Mouse (Mus musculus) neural tube, embryonic 13.5 days (tissue): ENCODE measurements around the gene Cped1. TPM values are rescaled to one million over a fixed set of nuclear protein-coding genes. Genes with fewer than 3 reads are reported as not detected.

Source experiments
- ATAC-seq: fragments of 200-750 bp; cut with Nextera tagmentation; 2 replicates; pipeline ENCODE4 v1.8.0; 2017; ENCODE audit warnings: low read depth, mild to moderate bottlenecking, moderate TSS enrichment, moderate library complexity
- H3K27ac ChIP-seq: fragments of 300-500 bp; sonication (generic); replicated peaks from 2 replicates; pipeline ENCODE4 v1.5.1; 2015; ENCODE audit warnings: moderate library complexity, mild to moderate bottlenecking, inconsistent platforms
- H3K27me3 ChIP-seq: fragments of 300-500 bp; sonication (generic); 2 replicates; pipeline ENCODE4 v1.6.1; 2015; ENCODE audit warnings: mild to moderate bottlenecking, inconsistent platforms
- H3K36me3 ChIP-seq: fragments of 300-500 bp; sonication (generic); 2 replicates; pipeline ENCODE4 v1.6.1; 2015; ENCODE audit warnings: mild to moderate bottlenecking, inconsistent platforms
- H3K4me1 ChIP-seq: fragments of 300-500 bp; sonication (generic); replicated peaks from 2 replicates; pipeline ENCODE4 v1.6.1; 2015; ENCODE audit warnings: inconsistent platforms
- H3K4me2 ChIP-seq: fragments of 300-500 bp; sonication (generic); 2 replicates; pipeline ENCODE4 v1.6.1; 2015; ENCODE audit warnings: inconsistent platforms, mild to moderate bottlenecking, moderate library complexity
- H3K4me3 ChIP-seq: fragments of 300-500 bp; sonication (generic); 2 replicates; pipeline ENCODE4 v1.5.1; 2015; ENCODE audit warnings: mild to moderate bottlenecking, inconsistent platforms
- H3K9ac ChIP-seq: fragments of 300-500 bp; sonication (generic); 2 replicates; pipeline ENCODE4 v1.6.1; 2015; ENCODE audit warnings: moderate library complexity, mild to moderate bottlenecking, inconsistent platforms
- H3K9me3 ChIP-seq: fragments of 300-500 bp; sonication (generic); 2 replicates; pipeline ENCODE4 v1.6.1; 2016; ENCODE audit warnings: inconsistent platforms
- WGBS: fragments of 180-500 bp; shearing (Covaris S2); methylation state at CpG from one replicate; pipeline ENCODE4 v1.1.7; 2015; 5-methylcytosine and 5-hydroxymethylcytosine counted together
- polyA plus RNA-seq: library from polyadenylated mRNA; unstranded; fragments of >200 nt; fragmentation: Nextera tagmentation; extraction: Ambion mirVana; gene quantifications from 2 replicates; pipeline ENCODE4 v1.2.1, GENCODE M21; 2015

Gene Cped1
- polyA plus RNA-seq, 1 experiment from 2014 or later: 3.6 TPM

DNA sequence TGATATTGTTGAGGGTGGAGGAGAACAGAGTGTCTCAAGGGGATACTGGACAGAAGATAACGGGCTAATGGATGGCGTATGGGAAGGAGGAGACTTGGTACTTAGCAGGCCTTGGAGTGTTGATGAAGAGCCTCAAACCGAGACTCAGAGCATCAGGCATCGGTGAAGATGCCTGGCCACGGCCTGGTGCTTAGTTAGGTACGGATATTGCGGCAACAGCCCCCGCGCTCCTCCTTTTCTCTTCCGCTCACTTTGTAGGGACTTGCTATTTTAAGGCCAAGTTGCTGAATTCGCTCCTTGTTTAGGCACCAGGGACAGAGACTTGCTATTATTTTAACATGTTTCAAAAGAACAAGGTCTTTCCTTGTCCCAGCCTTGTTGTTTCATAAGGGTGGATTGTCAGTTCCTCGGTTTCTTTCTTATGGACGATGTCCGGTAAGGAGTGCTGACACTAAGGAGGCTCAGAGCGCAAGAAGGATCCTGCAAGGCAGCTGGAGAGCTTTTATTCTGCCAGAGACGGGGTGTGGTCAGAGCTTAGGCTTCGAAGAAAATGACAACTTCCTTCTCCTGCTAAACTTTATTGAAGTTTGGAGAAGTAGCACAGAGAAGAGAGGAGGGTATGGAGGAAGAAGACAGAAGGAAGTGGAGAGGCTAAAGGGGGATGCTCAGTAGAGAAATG lies 16.9 kb downstream of the Cped1 start:
- ATAC-seq: no peak
- no peak overlapping the region for H3K4me3 ChIP-seq
- peak overlapping the region; percentile 20; the same call in 1 of the 2 replicates for H3K4me2 ChIP-seq

DNA sequence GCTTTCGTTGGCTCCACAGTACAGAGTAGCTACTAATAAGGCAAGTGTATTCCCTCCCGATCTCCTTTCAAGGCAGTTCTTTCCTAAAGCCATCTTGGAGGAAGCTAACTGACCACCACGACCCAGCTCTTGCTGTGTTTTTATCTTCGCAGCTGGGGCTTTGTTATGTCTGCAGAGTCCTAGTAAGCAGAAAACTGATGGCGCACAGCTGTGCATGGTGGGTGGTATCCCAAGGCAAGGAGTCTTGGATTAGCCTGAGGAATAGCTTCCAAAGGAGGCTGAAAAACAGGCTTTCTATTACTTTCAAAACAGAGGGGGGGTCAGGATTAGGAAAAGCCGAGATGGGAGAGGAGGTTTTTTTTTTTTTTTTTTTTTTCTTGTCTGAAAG lies 17.5 kb downstream of the Cped1 start:
- Histone ChIP-seq H3K4me1 (peaks cover 6% of the 10 kb centered on the region; the same call in 1 of the 2 replicates), H3K27me3 (no peaks in the 10 kb centered on the region), H3K4me2 (peak overlapping the region; percentile 20; the same call in 1 of the 2 replicates), H3K27ac (0 out of 2 replicates have a peak overlapping the region, but pooled peaks have one; percentile 5), H3K36me3 (no peaks in the 10 kb centered on the region), H3K9me3 (no peaks in the 10 kb centered on the region), H3K9ac (no peak overlapping the region), H3K4me3 (no peak overlapping the region)
- no peak for ATAC-seq
- WGBS: 16% methylated on average over 6 of the region's 6 CpGs

More for the DNA sequence above, 16.9 kb downstream of the Cped1 start:
- WGBS: 55% methylated on average over 17 of the region's 17 CpGs
- Histone ChIP-seq H3K27me3 (no peaks in the 10 kb centered on the region), H3K9me3 (no peaks in the 10 kb centered on the region), H3K27ac (0 out of 2 replicates have a peak overlapping the region, but pooled peaks have one; percentile 5), H3K36me3 (no peaks in the 10 kb centered on the region), H3K9ac (no peak overlapping the region), H3K4me1 (peaks cover 6% of the 10 kb centered on the region; the same call in 1 of the 2 replicates)

DNA sequence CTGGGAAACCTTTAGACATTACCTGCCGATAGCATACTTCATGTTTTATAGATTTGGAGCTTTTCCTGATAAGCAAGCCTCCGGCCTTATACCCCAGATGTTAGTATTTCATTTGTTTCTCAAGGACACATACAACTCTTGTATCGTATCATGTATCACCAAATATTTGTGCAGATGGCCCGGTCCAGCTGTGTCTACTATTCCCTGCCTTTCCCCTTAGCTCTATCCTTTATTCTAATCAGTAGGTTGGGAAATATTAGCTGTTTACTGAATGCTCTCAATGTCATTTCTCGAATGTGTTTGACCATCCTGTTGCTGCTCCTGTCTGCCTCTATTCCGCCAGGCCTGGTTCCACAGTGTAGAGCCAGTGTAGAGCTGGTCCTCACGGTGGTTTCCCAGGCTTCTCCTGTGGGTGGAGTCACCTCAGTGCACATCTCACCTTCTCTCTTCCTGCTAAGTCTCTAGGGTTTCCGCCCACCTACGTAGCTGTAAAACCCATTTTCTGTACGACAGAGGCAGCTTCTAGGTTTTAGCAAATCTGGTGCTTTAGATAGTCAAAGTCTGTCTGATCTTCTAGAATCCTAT lies 18.3 kb downstream of the Cped1 start:
- no peaks in the 10 kb centered on the region for H3K9me3 ChIP-seq
- peaks cover 2% of the 10 kb centered on the region; the same call in 1 of the 2 replicates for H3K4me1 ChIP-seq
- H3K36me3 ChIP-seq: no peaks in the 10 kb centered on the region
- no peak overlapping the region for H3K4me3 ChIP-seq
- H3K27ac ChIP-seq: no peak overlapping the region
- no peak overlapping the region for H3K9ac ChIP-seq
- WGBS: 81% methylated on average over 10 of the region's 10 CpGs
- no peak overlapping the region for H3K4me2 ChIP-seq
- no peaks in the 10 kb centered on the region for H3K27me3 ChIP-seq
- no peak for ATAC-seq

DNA sequence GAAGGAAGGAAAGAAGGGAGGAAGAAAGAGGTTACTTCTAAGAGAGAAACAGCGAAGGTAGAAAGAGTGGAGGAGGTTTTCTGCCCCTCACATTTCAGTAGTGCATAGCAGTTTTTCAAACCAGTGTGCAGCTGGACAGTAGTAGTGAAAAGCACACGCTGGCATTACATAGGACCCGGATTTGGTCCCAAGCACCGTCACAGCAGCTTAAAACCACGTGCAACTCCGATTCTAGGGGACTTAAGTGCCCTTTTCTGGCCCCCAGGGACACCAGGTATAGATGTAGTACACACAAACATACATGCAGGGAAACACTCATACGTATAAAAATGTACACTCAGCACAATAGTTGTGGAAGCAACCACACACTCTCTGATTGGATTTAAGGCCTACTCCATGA lies 22.6 kb downstream of the Cped1 start:
- 92% methylated on average over 7 of the region's 7 CpGs for WGBS
- Histone ChIP-seq H3K27ac (no peak overlapping the region), H3K9me3 (no peaks in the 10 kb centered on the region), H3K27me3 (no peaks in the 10 kb centered on the region), H3K4me3 (no peak overlapping the region), H3K4me1 (no peaks in the 10 kb centered on the region), H3K9ac (no peak overlapping the region), H3K4me2 (no peak overlapping the region), H3K36me3 (no peaks in the 10 kb centered on the region)
- ATAC-seq: no peak

DNA sequence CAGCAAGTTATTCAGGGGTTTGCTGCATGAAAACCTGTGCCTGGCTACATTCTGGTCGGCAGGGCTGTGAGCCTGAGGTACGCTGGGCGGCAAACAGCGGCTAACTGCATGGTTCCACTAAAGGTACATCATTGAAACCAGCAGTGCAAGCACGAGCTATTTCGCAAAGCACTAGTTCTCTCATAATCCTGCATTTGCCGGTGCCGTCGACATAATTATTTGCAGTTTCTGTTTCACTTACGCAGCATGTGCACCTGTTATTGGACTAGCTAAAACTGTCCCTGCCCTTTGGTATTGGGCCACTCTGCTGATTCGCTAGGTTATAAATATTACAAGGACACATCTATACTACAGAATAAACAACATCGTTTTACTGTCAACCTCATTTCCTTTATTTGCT lies 24.5 kb downstream of the Cped1 start:
- WGBS: 94% methylated on average over 12 of the region's 12 CpGs
- Histone ChIP-seq H3K9ac (no peak overlapping the region), H3K27me3 (no peaks in the 10 kb centered on the region), H3K9me3 (no peaks in the 10 kb centered on the region), H3K36me3 (no peaks in the 10 kb centered on the region), H3K4me1 (no peaks in the 10 kb centered on the region), H3K27ac (no peak overlapping the region), H3K4me2 (no peak overlapping the region), H3K4me3 (no peak overlapping the region)
- no peak for ATAC-seq

DNA sequence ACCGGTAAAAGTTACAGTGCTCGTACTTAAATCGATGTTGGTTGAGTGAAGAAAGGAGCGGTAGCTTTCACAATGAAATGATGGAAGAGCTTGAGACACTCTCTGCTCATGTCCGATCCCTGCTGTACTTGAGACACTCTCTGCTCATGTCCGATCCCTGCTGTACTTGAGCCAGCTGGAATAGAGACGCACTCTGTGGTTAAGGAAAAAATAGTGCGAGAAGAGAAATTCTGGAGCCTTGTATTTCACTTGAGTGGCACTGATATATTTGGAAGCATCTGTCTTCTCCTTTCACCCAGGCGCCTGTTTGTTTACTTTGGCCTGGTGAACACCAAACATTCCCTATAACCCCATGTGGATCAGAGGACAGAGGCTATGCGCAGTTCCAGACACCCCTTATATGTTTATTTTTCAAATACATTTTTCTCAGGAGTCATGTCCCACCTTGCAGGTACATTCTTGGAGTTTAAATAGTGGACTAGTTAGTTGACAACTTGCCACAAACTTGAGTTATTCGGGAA lies 25.1 kb downstream of the Cped1 start:
- Histone ChIP-seq H3K27ac (no peak overlapping the region), H3K27me3 (no peaks in the 10 kb centered on the region), H3K4me1 (no peaks in the 10 kb centered on the region), H3K36me3 (no peaks in the 10 kb centered on the region), H3K9ac (no peak overlapping the region), H3K9me3 (no peaks in the 10 kb centered on the region), H3K4me3 (no peak overlapping the region), H3K4me2 (no peak overlapping the region)
- WGBS: 92% methylated on average over 11 of the region's 11 CpGs
- no peak for ATAC-seq

DNA sequence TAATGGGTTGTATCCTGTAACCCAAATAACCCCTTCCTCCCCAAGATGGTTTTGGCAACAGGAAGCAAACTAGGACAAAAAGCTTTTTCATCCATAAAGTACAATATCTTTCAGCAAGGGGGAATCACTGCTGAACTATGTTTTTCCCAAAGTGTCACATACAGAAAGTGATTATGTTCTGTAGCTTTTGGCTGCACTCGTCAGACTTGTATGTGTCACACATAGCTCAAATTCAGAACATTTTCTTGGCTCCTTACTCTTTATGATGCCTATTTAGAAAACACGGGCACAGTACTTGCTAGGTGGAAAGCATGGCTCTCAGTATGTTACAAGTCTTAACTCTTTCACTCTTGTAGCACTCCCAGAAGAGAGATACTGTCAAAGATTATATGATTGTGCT lies 25.8 kb downstream of the Cped1 start:
- WGBS: 77% methylated on average over 2 of the region's 2 CpGs
- Histone ChIP-seq H3K4me3 (no peak overlapping the region), H3K9me3 (no peaks in the 10 kb centered on the region), H3K4me1 (no peaks in the 10 kb centered on the region), H3K27me3 (no peaks in the 10 kb centered on the region), H3K9ac (no peak overlapping the region), H3K4me2 (no peak overlapping the region), H3K36me3 (no peaks in the 10 kb centered on the region), H3K27ac (no peak overlapping the region)
- no peak for ATAC-seq

DNA sequence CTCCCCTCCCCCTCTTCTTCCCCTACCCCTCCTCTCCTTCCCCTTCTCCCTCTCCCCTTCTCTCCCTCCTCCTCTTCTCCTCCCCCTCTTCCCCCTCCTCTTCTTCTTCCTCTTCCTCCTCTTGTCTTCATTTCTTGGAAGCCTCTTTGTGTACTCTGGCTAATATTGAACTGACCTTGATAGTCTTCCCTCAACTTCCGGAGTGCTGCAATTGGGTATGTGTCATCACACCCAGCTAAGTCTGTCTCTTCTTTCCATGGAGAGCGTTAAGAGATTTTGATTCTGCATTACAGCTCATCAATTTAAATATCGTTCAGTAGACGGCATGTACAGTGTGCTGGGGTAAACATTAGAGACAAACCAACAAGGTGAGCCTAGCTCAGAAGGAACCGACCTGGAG lies 26.4 kb downstream of the Cped1 start:
- no peak for ATAC-seq
- Histone ChIP-seq H3K9ac (no peak overlapping the region), H3K36me3 (no peaks in the 10 kb centered on the region), H3K4me2 (no peak overlapping the region), H3K27ac (no peak overlapping the region), H3K9me3 (no peaks in the 10 kb centered on the region), H3K4me1 (no peaks in the 10 kb centered on the region), H3K4me3 (no peak overlapping the region), H3K27me3 (no peaks in the 10 kb centered on the region)
- 91% methylated on average over 5 of the region's 5 CpGs for WGBS

DNA sequence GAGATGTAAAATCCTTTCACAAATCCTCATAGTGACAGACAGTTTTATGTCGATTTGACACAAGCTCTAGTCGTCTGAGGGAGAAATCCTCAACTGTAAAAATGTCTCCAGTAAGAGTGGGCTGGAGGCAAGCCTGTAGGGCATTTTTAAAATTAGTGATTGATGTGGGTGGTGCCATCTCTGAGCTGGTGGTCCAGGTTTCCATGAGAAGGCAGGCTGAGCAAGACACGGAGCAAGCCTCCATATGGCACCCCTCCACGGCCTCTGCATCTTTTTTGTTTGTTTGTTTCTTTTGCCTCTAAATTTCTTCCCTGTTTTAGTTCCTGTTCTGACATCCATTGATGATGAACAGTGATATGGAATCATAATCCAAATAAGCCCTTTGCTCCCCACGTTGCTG lies 26.8 kb downstream of the Cped1 start:
- no peak for ATAC-seq
- H3K36me3 ChIP-seq: no peaks in the 10 kb centered on the region
- H3K4me2 ChIP-seq: no peak overlapping the region

DNA sequence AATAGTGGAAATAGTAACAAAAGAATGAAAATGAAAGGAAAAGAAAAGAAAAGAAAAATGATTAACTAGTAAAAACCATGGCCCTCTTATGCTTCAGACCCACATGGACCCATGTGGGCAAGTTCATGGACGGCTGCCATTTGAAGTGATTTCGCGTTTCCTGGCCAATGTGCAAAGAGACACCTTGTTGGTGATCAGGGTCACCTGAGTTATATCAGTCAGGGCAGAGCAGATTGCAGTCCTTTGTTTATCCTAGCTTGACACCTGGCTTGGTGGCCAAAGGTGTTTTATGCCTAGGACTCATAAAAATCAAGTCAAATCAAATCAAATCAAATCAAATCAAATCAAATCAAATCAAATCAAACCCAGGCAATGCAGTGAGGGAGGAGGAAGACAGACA lies 27.7 kb downstream of the Cped1 start:
- Histone ChIP-seq H3K4me1 (peaks cover 6% of the 10 kb centered on the region), H3K27me3 (no peaks in the 10 kb centered on the region), H3K27ac (no peak overlapping the region), H3K4me2 (no peak overlapping the region), H3K36me3 (no peaks in the 10 kb centered on the region), H3K4me3 (no peak overlapping the region), H3K9ac (no peak overlapping the region), H3K9me3 (no peaks in the 10 kb centered on the region)
- ATAC-seq: no peak
- WGBS: 91% methylated on average over 3 of the region's 3 CpGs

More for the DNA sequence above, 26.8 kb downstream of the Cped1 start:
- H3K9me3 ChIP-seq: no peaks in the 10 kb centered on the region
- H3K4me3 ChIP-seq: no peak overlapping the region
- no peak overlapping the region for H3K9ac ChIP-seq
- peaks cover 3% of the 10 kb centered on the region for H3K4me1 ChIP-seq
- H3K27ac ChIP-seq: no peak overlapping the region
- H3K27me3 ChIP-seq: no peaks in the 10 kb centered on the region
- 78% methylated on average over 5 of the region's 5 CpGs for WGBS

DNA sequence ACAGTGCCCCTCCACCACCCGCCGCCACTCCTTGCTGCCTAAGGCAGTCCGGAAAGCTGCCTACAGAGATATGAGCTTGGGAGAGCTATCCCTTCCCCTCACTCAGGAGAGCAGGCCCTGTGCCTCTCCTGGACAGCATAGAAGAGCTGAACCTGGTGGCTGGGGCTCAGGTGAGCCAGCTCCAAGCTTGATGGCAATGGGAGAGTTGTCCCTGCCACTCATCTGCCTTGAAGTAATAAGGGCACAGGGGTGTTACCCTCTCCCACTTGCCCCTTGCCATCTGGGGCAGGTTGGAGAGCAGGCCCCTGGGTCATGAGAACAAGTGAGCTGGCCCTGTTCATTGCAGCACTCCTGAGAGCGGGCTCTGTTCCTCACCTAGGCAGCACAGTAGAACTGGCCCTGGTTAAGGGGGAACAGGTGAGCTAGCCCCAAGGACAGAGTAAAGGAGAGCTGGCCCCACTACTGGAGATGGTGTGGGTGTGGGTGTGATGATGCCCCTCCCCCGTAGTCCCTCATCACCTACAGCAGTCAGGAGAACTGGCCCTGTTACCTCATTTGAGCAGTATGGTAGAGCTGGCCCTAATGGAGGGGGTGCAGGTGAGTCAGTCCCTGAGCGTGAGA lies 28.7 kb downstream of the Cped1 start:
- no peaks in the 10 kb centered on the region for H3K36me3 ChIP-seq
- peaks cover 6% of the 10 kb centered on the region for H3K4me1 ChIP-seq
- H3K27ac ChIP-seq: no peak overlapping the region
- no peaks in the 10 kb centered on the region for H3K27me3 ChIP-seq
- H3K4me2 ChIP-seq: no peak overlapping the region
- ATAC-seq: no peak
- H3K9me3 ChIP-seq: no peaks in the 10 kb centered on the region
- H3K4me3 ChIP-seq: no peak overlapping the region
- WGBS: 94% methylated on average over 6 of the region's 6 CpGs
- H3K9ac ChIP-seq: no peak overlapping the region

DNA sequence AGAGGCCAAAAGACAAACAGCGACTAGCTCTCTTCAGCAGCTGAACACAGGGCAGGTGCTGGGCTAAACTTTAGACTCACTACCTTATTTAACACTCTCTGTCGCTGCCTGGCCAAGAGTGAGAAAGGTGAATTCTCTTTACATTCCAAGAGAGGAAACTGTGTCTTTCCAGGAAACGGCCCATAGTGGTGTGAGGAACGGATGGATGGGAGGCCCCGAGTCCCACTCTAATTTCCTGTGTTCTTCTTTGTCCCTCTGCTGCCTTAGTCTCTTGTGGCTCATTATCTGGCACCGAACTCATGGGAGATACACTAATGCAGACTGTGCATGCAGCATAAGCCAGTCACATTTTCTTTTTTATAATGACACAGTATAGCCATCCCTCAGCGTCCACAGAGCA lies 31.9 kb downstream of the Cped1 start:
- ATAC-seq: no peak
- no peaks in the 10 kb centered on the region for H3K36me3 ChIP-seq
- WGBS: 63% methylated on average over 7 of the region's 7 CpGs
- H3K9me3 ChIP-seq: no peaks in the 10 kb centered on the region
- no peak overlapping the region for H3K27ac ChIP-seq
- H3K4me3 ChIP-seq: no peak overlapping the region
- H3K4me2 ChIP-seq: no peak overlapping the region
- H3K27me3 ChIP-seq: no peaks in the 10 kb centered on the region
- H3K4me1 ChIP-seq: peaks cover 16% of the 10 kb centered on the region
- no peak overlapping the region for H3K9ac ChIP-seq
